Mouse (Mus musculus) bone marrow, adult 2 months (tissue): ENCODE data around the gene 1700017B05Rik. TPM values are rescaled to one million over a fixed set of nuclear protein-coding genes. Genes with fewer than 3 reads are reported as not detected.

Source experiments
- H3K27ac ChIP-seq: fragments of 200-500 bp; 2 replicates; pipeline ENCODE4 v1.5.1; 2012; ENCODE audit warnings: low read depth, mild to moderate bottlenecking, control low read depth, inconsistent platforms, low read length; ENCODE audit not compliant: control insufficient read depth, poor library complexity, insufficient read depth
- H3K4me1 ChIP-seq: fragments of 200-500 bp; 2 replicates; pipeline ENCODE4 v1.6.1; 2011; ENCODE audit warnings: low read length; ENCODE audit not compliant: control insufficient read depth, insufficient read depth
- H3K4me3 ChIP-seq: fragments of 200-500 bp; replicated peaks from 2 replicates; pipeline ENCODE3; 2011; ENCODE audit warnings: mild to moderate bottlenecking, low read depth, low read length, control low read depth; ENCODE audit not compliant: control insufficient read depth
- CTCF ChIP-seq: fragments of 200-500 bp; IDR thresholded peaks from 2 replicates; pipeline ENCODE4 v1.5.1; 2011; ENCODE audit warnings: low read length, control low read depth; ENCODE audit not compliant: control insufficient read depth, insufficient read depth
- POLR2A ChIP-seq: fragments of 200-500 bp; IDR thresholded peaks from 2 replicates; pipeline ENCODE4 v1.6.1; 2011; ENCODE audit warnings: low read depth, mild to moderate bottlenecking, control low read depth, low read length, borderline replicate concordance; ENCODE audit not compliant: control insufficient read depth
- WGBS: fragments of 180-500 bp; shearing (Covaris S2); methylation state at CpG from one replicate; pipeline ENCODE4 v1.1.7; 2018; 5-methylcytosine and 5-hydroxymethylcytosine counted together
- polyA plus RNA-seq: library from polyadenylated mRNA; stranded (reverse); fragments of >200 nt; gene quantifications from 2 replicates; pipeline ENCODE4 v1.2.4, GENCODE M21; 2011; ENCODE audit warnings: low replicate concordance; ENCODE audit not compliant: missing spikeins, insufficient read depth, insufficient read length

Gene 1700017B05Rik
- polyA plus RNA-seq, 1 experiment = 34.4 TPM

- no peak overlapping the region for H3K4me3 ChIP-seq
- TF ChIP-seq CTCF = no peak
- TF ChIP-seq POLR2A = no peak
- H3K4me1 ChIP-seq = peaks cover 2% of the 10 kb centered on the region
- H3K27ac ChIP-seq = no peak overlapping the region
- 16% methylated on average over 10 of the region's 10 CpGs for WGBS
Observed at GRCm38 (mm10) chr9:57268078-57268477, 5.7 kb upstream of the 1700017B05Rik start.

- H3K27ac ChIP-seq = no peak overlapping the region
- TF ChIP-seq POLR2A (no peak), CTCF (no peak)
- peaks cover 3% of the 10 kb centered on the region for H3K4me1 ChIP-seq
- no peak overlapping the region for H3K4me3 ChIP-seq
- WGBS = 89% methylated on average over 5 of the region's 5 CpGs
Observed at GRCm38 (mm10) chr9:57267421-57267820, 5.0 kb upstream of the 1700017B05Rik start.

GRCm38 (mm10) chr9:57265125-57265524 lies 2.7 kb upstream of the 1700017B05Rik start:
- H3K27ac ChIP-seq = no peak overlapping the region
- H3K4me3 ChIP-seq = no peak overlapping the region
- TF ChIP-seq CTCF (no peak), POLR2A (no peak)
- 66% methylated on average over 5 of the region's 5 CpGs for WGBS
- peaks cover 3% of the 10 kb centered on the region for H3K4me1 ChIP-seq

GRCm38 (mm10) chr9:57262795-57263684 lies 628 bp upstream of the 1700017B05Rik start:
- 42% methylated on average over 13 of the region's 13 CpGs for WGBS
- H3K4me1 ChIP-seq = peaks cover 3% of the 10 kb centered on the region
- H3K27ac ChIP-seq = peak overlapping the region; percentile 41
- peak overlapping the region; percentile 97 for H3K4me3 ChIP-seq
- TF ChIP-seq CTCF (no peak), POLR2A (no peak)

GRCm38 (mm10) chr9:57261516-57261912 lies 898 bp downstream of the 1700017B05Rik start:
- peak overlapping the region; percentile 91 for H3K27ac ChIP-seq
- TF ChIP-seq POLR2A (peak; percentile 45; the same call in 1 of the 2 replicates), CTCF (no peak)
- under 1% methylated on average over 26 of the region's 26 CpGs for WGBS
- H3K4me1 ChIP-seq = peaks cover 2% of the 10 kb centered on the region; the same call in 1 of the 2 replicates
- H3K4me3 ChIP-seq = peak overlapping the region; percentile 97

- TF ChIP-seq CTCF (no peak), POLR2A (no peak)
- Histone ChIP-seq H3K4me3 (peak overlapping the region; percentile 97), H3K4me1 (peaks cover 2% of the 10 kb centered on the region; the same call in 1 of the 2 replicates), H3K27ac (peak overlapping the region; percentile 91)
- 6% methylated on average over 12 of the region's 12 CpGs for WGBS
Observed at GRCm38 (mm10) chr9:57260940-57261339, 1.5 kb downstream of the 1700017B05Rik start.

GRCm38 (mm10) chr9:57259736-57260135 lies 2.7 kb downstream of the 1700017B05Rik start:
- H3K4me3 ChIP-seq = no peak overlapping the region
- no peak overlapping the region for H3K27ac ChIP-seq
- TF ChIP-seq CTCF (peak; percentile 100), POLR2A (no peak)
- peaks cover 2% of the 10 kb centered on the region; the same call in 1 of the 2 replicates for H3K4me1 ChIP-seq
- WGBS = 0% methylated on average over 3 of the region's 3 CpGs

- 93% methylated on average over 9 of the region's 9 CpGs for WGBS
- Histone ChIP-seq H3K4me1 (peaks cover 1% of the 10 kb centered on the region; the same call in 1 of the 2 replicates), H3K4me3 (no peak overlapping the region), H3K27ac (no peak overlapping the region)
- TF ChIP-seq POLR2A (no peak), CTCF (no peak)
Observed at GRCm38 (mm10) chr9:57257627-57258026, 4.8 kb downstream of the 1700017B05Rik start.

GRCm38 (mm10) chr9:57256861-57257260 lies 5.6 kb downstream of the 1700017B05Rik start:
- peaks cover 1% of the 10 kb centered on the region; the same call in 1 of the 2 replicates for H3K4me1 ChIP-seq
- WGBS = 93% methylated on average over 11 of the region's 11 CpGs
- TF ChIP-seq POLR2A (no peak), CTCF (no peak)

More at GRCm38 (mm10) chr9:57256861-57257260, 5.6 kb downstream of the 1700017B05Rik start:
- no peak overlapping the region for H3K4me3 ChIP-seq
- H3K27ac ChIP-seq = no peak overlapping the region
